Mouse (Mus musculus): ENCODE measurements around the gene Epb42. TPM values are rescaled to one million over a fixed set of nuclear protein-coding genes. Genes with fewer than 3 reads are reported as not detected.

Gene Epb42
- polyA plus RNA-seq (2016; fragmentation: Nextera tagmentation; extraction: Ambion mirVana) = 19.1 and 21.1 TPM in 2 replicates

DNA sequence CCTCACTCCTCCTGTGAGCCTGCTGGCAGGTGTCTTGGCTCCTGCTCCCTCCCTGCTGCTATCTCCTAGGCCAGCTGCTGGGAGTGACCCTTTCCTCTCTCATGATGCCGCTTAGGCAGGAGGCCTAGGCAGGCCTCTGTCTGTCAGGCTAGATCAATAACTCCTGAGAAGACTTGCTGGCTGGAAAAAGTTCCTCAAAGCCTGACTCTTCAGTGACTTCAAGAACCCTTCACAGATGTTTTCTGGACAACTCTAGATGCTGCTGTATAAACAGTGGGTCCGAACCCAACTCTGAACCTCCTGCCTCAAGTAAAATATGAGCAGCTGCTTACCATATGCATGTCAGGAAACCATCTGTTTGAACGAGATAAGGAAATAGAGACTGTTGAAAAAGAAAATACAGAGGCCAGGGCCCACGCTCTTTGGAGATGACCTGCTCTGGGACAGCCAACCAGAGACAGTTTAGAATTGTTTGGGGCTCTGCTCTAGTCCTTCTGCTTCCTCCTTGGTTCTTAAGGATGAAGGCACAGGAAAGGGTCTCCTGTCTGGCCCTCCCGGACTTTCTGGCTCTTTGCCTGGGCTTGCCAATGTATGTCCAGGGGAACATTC, at the start of gene Epb42:
Gene Epb42 (minus strand): TSS at position 340 of the 609 bp plus-strand sequence.
- Histone ChIP-seq H3K27me3 (ENCODE audit: insufficient read depth, poor library complexity, severe bottlenecking) (no peaks in the 10 kb centered on the region), H3K4me1 (0 out of 2 replicates have a peak, but pooled peaks cover 5% of the 10 kb centered on the region), H3K9me3 (no peaks in the 10 kb centered on the region), H3K4me3 (peak within 1 kb of the TSS; percentile 40), H3K27ac (peak within 1 kb of the TSS; percentile 43), H3K36me3 (no peaks in the 10 kb centered on the region)
- peak; percentile 93 for DNase-seq (ENCODE audit: low spot score)
- WGBS = 49% methylated on average over 5 of the region's 5 CpGs

DNA sequence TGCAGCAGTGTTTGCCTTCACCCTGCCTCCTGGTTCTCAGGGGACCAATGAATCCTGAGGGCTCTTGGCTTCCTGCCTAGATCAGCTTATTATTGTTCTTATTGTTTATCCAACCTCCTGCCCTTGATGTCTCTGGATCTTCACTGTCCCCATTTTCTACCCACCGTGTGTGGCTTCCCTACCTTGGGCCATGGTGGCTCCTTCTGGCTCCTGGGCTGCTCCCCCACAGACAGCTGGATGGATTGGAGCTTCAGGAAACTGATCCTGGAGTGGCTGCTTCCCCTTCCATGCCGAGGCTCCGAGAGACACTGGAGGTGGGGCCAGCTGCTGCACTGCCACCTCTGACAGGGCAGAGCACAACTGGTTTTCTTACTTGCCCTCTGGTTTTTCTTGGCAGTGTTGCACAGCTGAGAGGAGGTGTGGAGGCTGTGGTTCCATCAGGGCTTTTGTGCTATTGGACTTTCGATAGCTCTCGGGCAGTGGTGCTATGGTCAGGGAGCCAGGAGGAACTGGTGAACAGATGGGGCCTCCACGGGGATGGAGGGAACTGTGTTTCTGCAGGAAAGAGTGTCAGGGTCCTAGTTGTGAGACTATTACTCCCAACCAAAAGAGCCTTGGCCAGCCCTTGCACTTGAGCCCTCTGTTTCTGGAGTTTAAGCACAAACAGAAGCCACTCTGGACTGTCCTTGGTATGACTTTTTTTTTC, 48.8 kb upstream of the Epb42 start, which contains the start of gene Tgm5:
Gene Tgm5 (minus strand): TSS at position 362 of the 706 bp plus-strand sequence.
- no peak within 1 kb of the TSS for H3K27ac ChIP-seq
- H3K4me3 ChIP-seq = no peak within 1 kb of the TSS
- H3K36me3 ChIP-seq = no peaks in the 10 kb centered on the region
- no peaks in the 10 kb centered on the region for H3K9me3 ChIP-seq
- H3K27me3 ChIP-seq (ENCODE audit: insufficient read depth, poor library complexity, severe bottlenecking) = 0 out of 2 replicates have a peak, but pooled peaks cover 4% of the 10 kb centered on the region
- peaks cover 7% of the 10 kb centered on the region; the same call in 1 of the 2 replicates for H3K4me1 ChIP-seq
- 43% methylated on average over 6 of the region's 6 CpGs for WGBS
- DNase-seq (ENCODE audit: low spot score) = no peak

DNA sequence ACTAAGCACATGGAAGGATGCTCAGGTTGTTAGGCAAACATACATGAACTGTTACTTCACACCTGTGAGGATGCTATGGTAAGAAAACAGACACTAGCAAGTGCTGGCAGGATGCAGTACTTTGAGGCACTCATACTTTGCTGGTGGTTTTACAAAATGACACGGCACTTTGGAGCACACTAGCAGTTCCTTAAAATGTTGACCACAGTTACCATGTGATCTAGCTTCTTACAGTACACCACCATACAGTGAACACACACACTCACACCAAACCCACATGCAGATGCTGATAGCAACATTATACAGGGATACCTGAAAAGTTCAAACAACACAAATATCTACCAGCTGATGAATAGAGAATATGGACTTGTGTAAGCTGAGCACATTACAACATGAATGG, 45.8 kb upstream of the Epb42 start:
- Histone ChIP-seq H3K9me3 (no peaks in the 10 kb centered on the region), H3K4me3 (no peak overlapping the region), H3K4me1 (peaks cover 7% of the 10 kb centered on the region; the same call in 1 of the 2 replicates), H3K36me3 (no peaks in the 10 kb centered on the region), H3K27me3 (ENCODE audit: insufficient read depth, poor library complexity, severe bottlenecking) (0 out of 2 replicates have a peak, but pooled peaks cover 4% of the 10 kb centered on the region), H3K27ac (no peak overlapping the region)
- WGBS = 78% methylated on average over 1 of the region's 1 CpGs
- DNase-seq (ENCODE audit: low spot score) = no peak

DNA sequence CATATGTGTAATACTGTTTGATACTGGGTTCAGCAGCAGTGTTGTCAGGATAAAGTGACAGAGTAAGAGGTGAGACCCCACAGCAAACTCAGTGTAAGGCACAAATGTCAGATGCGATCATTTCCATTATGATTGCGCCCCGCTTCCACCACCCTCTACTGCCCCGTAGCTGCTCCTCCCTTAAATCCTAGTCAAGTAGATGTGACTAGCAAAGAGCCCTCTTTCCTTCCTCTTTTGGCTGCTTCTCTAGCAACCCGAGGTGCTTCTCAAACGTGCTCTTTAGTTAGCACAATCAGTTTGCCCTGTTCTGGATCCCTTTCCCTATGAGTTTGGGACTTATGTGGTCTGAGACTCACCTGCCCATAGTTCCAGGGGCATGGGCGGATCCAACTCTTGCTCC, 37.9 kb upstream of the Epb42 start:
- no peak for DNase-seq (ENCODE audit: low spot score)
- 77% methylated on average over 7 of the region's 7 CpGs for WGBS

DNA sequence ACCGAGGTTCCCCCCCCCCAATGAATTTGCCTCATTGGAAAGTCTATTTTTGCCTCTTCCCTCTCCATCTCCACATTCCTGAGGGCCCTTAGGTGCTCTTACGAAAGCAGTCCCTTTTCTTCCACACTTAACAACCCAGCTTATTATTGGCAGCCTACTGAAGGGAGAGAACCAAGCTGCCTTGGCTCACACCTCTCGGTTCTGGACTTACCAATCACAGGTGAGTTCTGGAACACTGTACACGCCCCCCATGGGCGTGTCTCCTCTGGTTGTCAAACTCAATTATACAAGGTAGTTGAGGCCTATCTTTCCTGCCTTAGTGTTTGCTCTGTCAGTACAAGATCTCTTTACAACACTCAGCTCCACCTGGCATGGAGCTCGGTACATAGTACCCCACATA, 35.0 kb upstream of the Epb42 start:
- H3K36me3 ChIP-seq = no peaks in the 10 kb centered on the region
- 74% methylated on average over 6 of the region's 6 CpGs for WGBS
- H3K4me3 ChIP-seq = no peak overlapping the region
- H3K27ac ChIP-seq = no peak overlapping the region
- no peaks in the 10 kb centered on the region for H3K27me3 ChIP-seq (ENCODE audit: insufficient read depth, poor library complexity, severe bottlenecking)
- H3K4me1 ChIP-seq = no peaks in the 10 kb centered on the region
- no peaks in the 10 kb centered on the region for H3K9me3 ChIP-seq
- DNase-seq (ENCODE audit: low spot score) = peak; percentile 36

More for the DNA sequence above, 37.9 kb upstream of the Epb42 start:
- Histone ChIP-seq H3K9me3 (no peaks in the 10 kb centered on the region), H3K27me3 (ENCODE audit: insufficient read depth, poor library complexity, severe bottlenecking) (no peaks in the 10 kb centered on the region), H3K27ac (no peak overlapping the region), H3K4me1 (no peaks in the 10 kb centered on the region), H3K36me3 (no peaks in the 10 kb centered on the region), H3K4me3 (no peak overlapping the region)

DNA sequence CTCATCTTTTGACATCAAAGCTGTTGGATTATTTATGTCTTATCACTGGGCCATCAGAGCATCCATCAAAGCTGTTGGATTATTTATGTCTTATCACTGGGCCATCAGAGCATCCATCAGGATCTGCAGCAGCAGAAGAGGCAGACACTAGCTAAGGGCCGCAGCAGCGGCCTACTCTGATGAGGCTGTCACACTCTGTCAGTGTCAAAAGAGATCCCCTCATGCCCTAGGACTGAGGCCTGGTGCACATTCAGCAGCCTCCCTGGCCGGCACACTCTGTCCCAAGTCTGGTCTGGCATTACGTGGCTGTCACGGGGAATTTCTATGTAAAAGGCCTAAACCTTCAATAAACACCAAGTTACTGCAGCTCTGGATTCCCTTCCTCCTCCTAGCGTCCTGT, 32.6 kb upstream of the Epb42 start:
- H3K4me3 ChIP-seq = no peak overlapping the region
- no peaks in the 10 kb centered on the region for H3K36me3 ChIP-seq
- 75% methylated on average over 6 of the region's 6 CpGs for WGBS
- DNase-seq (ENCODE audit: low spot score) = peak; percentile 22
- H3K4me1 ChIP-seq = no peaks in the 10 kb centered on the region
- H3K9me3 ChIP-seq = no peaks in the 10 kb centered on the region
- no peaks in the 10 kb centered on the region for H3K27me3 ChIP-seq (ENCODE audit: insufficient read depth, poor library complexity, severe bottlenecking)
- H3K27ac ChIP-seq = no peak overlapping the region

DNA sequence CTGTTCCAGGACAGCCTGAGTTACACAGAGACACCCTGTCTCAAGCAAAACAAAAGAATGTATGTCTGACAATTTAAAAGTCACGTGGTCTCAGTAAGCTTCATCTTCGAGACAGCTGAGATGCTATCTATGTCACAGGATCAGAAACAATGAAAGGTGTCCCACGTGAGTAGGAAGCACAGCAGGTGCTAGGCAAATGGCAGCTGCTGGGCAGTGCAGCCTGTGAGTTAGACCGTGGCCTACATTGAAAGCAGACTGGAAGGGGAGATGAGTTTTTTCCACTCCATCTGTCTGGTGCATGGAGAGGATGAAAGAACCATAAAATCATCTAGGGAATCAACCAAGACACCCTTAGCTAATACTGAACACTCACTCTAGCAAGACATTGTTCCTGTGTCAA, 30.2 kb upstream of the Epb42 start:
- DNase-seq (ENCODE audit: low spot score) = no peak
- Histone ChIP-seq H3K27ac (no peak overlapping the region), H3K9me3 (no peaks in the 10 kb centered on the region), H3K4me1 (no peaks in the 10 kb centered on the region), H3K27me3 (ENCODE audit: insufficient read depth, poor library complexity, severe bottlenecking) (no peaks in the 10 kb centered on the region), H3K4me3 (no peak overlapping the region), H3K36me3 (no peaks in the 10 kb centered on the region)
- 61% methylated on average over 4 of the region's 4 CpGs for WGBS

DNA sequence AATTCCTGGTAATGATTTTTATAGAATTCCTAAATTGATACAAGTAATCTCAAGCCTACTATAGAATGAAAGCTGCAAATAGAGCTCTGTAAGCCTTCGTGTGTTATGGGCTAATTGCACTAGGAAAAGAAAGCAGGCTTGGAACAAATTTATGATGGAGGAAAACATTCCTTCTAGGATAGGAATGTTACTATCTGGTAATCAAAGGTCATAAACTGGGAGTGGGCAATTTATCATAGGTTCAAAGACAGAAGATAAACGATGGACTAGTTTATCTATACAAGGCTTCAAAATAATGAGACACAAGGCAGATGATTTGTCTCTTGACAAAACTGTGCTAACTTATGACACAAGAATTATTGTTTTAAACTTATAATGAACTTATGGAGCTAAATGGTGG, 24.4 kb upstream of the Epb42 start:
- DNase-seq (ENCODE audit: low spot score) = no peak
- WGBS = 73% methylated on average over 2 of the region's 2 CpGs
- H3K9me3 ChIP-seq = no peaks in the 10 kb centered on the region
- H3K4me3 ChIP-seq = no peak overlapping the region
- H3K36me3 ChIP-seq = no peaks in the 10 kb centered on the region
- H3K27me3 ChIP-seq (ENCODE audit: insufficient read depth, poor library complexity, severe bottlenecking) = no peaks in the 10 kb centered on the region
- H3K27ac ChIP-seq = no peak overlapping the region
- no peaks in the 10 kb centered on the region; the same call in 1 of the 2 replicates for H3K4me1 ChIP-seq

DNA sequence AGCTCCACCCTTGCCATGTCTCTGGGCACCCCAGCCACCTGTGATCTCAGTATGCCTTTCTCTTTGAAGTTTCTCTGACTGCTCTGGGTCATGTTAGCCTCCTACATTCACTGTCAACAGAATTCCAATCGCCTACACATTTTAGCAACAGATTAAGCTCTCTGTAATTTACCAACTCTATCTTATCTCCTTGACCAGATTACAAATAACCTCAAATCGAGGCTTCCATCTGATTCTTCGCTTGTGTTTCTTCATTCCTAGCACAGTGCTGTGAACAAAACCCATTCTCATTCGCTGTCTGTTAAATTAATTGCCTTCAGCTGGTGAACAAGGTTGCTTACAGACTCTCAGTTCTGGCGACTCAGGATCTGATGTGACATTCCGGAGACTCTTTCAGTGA, 21.1 kb upstream of the Epb42 start:
- DNase-seq (ENCODE audit: low spot score) = no peak
- 47% methylated on average over 6 of the region's 6 CpGs for WGBS
- H3K4me1 ChIP-seq = no peaks in the 10 kb centered on the region; the same call in 1 of the 2 replicates
- no peaks in the 10 kb centered on the region for H3K27me3 ChIP-seq (ENCODE audit: insufficient read depth, poor library complexity, severe bottlenecking)
- H3K27ac ChIP-seq = no peak overlapping the region
- no peaks in the 10 kb centered on the region for H3K36me3 ChIP-seq
- no peaks in the 10 kb centered on the region for H3K9me3 ChIP-seq
- no peak overlapping the region for H3K4me3 ChIP-seq

DNA sequence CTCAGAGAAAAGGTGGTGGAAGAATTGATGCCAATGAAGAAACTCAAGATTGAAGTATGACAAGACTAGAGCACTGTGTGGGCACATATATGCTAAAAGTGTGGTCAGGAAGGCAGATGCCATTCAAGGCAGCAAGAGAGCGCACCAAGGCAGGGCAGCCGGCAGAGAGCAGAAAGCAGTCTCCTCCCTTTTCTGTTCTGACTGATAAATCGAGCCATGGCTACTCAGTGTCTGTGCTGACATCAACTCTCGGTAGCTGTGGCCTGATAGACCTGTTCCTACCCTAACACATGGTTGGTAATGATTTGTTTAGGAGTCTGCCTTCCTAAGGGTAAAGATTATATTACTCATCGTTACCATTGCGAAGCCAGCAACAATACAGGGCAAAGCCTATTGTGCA, 19.0 kb upstream of the Epb42 start:
- 78% methylated on average over 6 of the region's 6 CpGs for WGBS
- no peak overlapping the region for H3K27ac ChIP-seq
- peak; percentile 77 for DNase-seq (ENCODE audit: low spot score)

DNA sequence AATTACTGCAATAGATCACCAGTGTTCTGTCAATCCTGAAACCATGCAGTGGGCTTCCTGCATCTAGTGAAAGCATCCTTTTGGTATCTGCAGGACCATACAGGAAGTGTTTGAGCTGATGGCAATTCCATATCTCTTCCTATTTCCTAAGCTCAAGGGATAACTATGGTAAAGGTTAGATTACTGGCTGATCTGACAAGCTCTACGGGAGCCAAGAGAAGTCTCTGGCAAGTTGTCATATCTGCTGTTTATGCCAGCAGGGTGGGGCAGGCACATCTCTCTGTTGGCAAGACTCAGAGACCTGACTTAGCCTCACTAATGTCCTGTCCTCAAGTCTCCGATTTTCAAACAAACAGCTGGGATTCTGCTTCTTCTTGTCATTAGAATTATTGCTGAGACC, 17.2 kb upstream of the Epb42 start:
- peak; percentile 14 for DNase-seq (ENCODE audit: low spot score)
- H3K27ac ChIP-seq = no peak overlapping the region
- no peaks in the 10 kb centered on the region for H3K36me3 ChIP-seq
- no peaks in the 10 kb centered on the region for H3K27me3 ChIP-seq (ENCODE audit: insufficient read depth, poor library complexity, severe bottlenecking)
- no peaks in the 10 kb centered on the region for H3K9me3 ChIP-seq
- WGBS = 64% methylated on average over 2 of the region's 2 CpGs
- H3K4me1 ChIP-seq = no peaks in the 10 kb centered on the region; the same call in 1 of the 2 replicates
- H3K4me3 ChIP-seq = no peak overlapping the region

More for the DNA sequence above, 19.0 kb upstream of the Epb42 start:
- Histone ChIP-seq H3K36me3 (no peaks in the 10 kb centered on the region), H3K4me1 (no peaks in the 10 kb centered on the region; the same call in 1 of the 2 replicates), H3K27me3 (ENCODE audit: insufficient read depth, poor library complexity, severe bottlenecking) (no peaks in the 10 kb centered on the region), H3K9me3 (no peaks in the 10 kb centered on the region), H3K4me3 (no peak overlapping the region)

DNA sequence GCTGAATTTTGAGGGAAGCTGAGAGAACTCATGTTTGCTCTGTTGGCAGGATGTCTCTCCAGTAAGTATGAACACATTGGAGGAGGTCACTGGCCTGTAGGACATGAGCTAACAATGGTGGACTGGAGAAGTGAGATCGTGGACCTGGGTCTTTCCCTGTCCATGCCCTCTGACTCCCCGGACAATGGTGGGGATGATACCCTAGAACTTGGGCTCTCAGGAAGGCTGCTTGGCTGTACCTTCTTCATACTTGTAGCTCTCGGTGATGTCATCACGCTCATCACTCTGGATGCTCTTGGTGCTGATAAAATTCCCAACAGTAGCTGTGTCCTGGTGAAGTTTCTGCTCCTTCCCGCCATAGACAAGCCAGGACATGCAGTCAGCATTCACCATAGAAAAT, 15.3 kb upstream of the Epb42 start:
- H3K36me3 ChIP-seq = no peaks in the 10 kb centered on the region
- H3K9me3 ChIP-seq = no peaks in the 10 kb centered on the region
- no peaks in the 10 kb centered on the region for H3K4me1 ChIP-seq
- WGBS = 86% methylated on average over 5 of the region's 5 CpGs
- H3K27me3 ChIP-seq (ENCODE audit: insufficient read depth, poor library complexity, severe bottlenecking) = no peaks in the 10 kb centered on the region
- no peak overlapping the region for H3K27ac ChIP-seq
- no peak overlapping the region for H3K4me3 ChIP-seq
- DNase-seq (ENCODE audit: low spot score) = peak; percentile 64

DNA sequence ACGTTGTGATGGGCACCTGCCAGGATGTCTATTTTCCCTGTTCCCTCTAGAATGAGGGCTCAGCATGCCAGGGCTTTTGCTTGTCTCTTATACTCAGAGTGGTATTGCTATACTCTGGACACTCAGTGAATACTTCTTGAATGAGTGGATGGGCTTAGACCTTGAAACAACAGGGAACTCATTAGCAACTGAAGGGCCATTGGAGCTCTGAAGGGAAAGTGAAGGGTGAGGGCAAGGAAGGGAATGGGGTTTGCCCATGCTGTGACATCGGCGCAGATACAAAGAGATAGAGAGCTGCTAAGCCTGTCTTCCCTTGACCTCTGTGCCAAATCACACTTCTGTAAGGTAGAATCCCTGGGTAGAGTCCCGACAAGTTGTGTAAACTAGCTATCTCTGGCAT, 8.8 kb upstream of the Epb42 start:
- no peaks in the 10 kb centered on the region for H3K9me3 ChIP-seq
- H3K4me3 ChIP-seq = no peak overlapping the region
- 78% methylated on average over 4 of the region's 4 CpGs for WGBS
- no peaks in the 10 kb centered on the region for H3K27me3 ChIP-seq (ENCODE audit: insufficient read depth, poor library complexity, severe bottlenecking)
- H3K27ac ChIP-seq = no peak overlapping the region
- H3K36me3 ChIP-seq = no peaks in the 10 kb centered on the region
- H3K4me1 ChIP-seq = no peaks in the 10 kb centered on the region
- no peak for DNase-seq (ENCODE audit: low spot score)

Measured in heart, embryonic 10.5 days (tissue).